Mouse (Mus musculus): ENCODE measurements around the gene Sav1.

GRCm38 (mm10) chr12:70025431-70025830 is 38.6 kb upstream of the Sav1 start:
- TF ChIP-seq POLR2A (IDR thresholded peaks at IDR 0.05; ENCODE audit: low read depth, low read length) (no peak), CTCF (IDR thresholded peaks at IDR 0.05; ENCODE audit: extremely low read depth, insufficient read depth, insufficient read length, insufficient replicate concordance) (no peak)
